Mouse (Mus musculus): ENCODE results near the gene Ddc. TPM values are rescaled to one million over a fixed set of nuclear protein-coding genes. Genes with fewer than 3 reads are reported as not detected.

The Ddc gene
- polyA plus RNA-seq, 1 experiment, result 3.6 TPM

DNA sequence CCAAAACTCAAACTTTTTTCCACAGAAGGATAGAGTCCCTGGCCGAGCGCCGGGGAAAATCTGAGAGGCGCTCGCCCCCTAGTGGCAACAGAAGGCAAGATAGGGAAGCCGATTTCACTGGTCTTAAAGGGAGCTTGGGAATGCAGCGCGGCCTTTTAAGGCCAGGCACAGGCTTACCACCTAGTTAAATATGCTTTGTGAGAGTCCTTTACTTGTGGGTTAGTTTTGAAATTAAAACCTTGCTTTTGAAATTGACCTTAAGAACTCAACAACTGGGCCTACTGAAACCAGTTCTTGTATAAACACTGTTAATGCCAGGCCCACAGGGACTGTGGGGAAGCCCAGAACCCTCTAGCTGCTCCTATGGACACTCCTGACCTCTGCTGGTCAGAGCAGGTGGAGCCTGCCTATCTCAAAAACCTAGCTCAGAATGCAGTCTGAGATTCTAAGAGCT lies 109.4 kb downstream of the Ddc start:
- WGBS, result under 1% methylated on average over 8 of the region's 8 CpGs
- Histone ChIP-seq H3K4me1 (ENCODE audit: control insufficient read depth, insufficient read depth, low read length) (no peaks in the 10 kb centered on the region), H3K4me3 (replicated peaks; ENCODE audit: extremely low read depth, low read depth, low read length) (no peak overlapping the region)
- TF ChIP-seq POLR2A (IDR thresholded peaks at IDR 0.05; ENCODE audit: borderline replicate concordance, extremely low read depth, low read depth, low read length) (no peak), CTCF (IDR thresholded peaks at IDR 0.05; ENCODE audit: insufficient read depth, low read length) (peak; percentile 74)
- DNase-seq, result peak; percentile 75

DNA sequence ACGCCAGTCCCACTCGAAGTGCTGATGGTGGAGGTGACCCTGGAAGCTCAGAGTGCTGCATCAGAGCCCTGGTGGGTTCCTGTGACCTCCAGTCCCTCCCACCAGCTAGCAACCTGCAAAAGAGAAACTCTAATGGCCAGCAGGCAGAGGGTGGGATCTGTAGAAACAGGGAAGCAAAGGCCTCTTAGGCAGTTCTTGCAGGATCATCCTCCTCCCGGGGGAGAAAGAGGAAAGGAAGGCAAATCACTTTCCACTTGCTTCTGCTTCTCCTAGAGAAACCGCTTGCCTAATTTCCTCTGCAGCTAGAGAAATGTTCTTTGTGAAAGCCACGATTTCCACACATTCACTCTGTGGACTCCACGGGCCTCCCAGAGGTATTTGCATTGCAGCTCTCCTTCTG lies 112.5 kb downstream of the Ddc start:
- DNase-seq, result no peak
- no peak for TF ChIP-seq CTCF (IDR thresholded peaks at IDR 0.05; ENCODE audit: insufficient read depth, low read length)
- TF ChIP-seq POLR2A (IDR thresholded peaks at IDR 0.05; ENCODE audit: borderline replicate concordance, extremely low read depth, low read depth, low read length), result no peak
- WGBS, result 49% methylated on average over 6 of the region's 6 CpGs
- Histone ChIP-seq H3K4me1 (ENCODE audit: control insufficient read depth, insufficient read depth, low read length) (no peaks in the 10 kb centered on the region), H3K4me3 (replicated peaks; ENCODE audit: extremely low read depth, low read depth, low read length) (no peak overlapping the region)

DNA sequence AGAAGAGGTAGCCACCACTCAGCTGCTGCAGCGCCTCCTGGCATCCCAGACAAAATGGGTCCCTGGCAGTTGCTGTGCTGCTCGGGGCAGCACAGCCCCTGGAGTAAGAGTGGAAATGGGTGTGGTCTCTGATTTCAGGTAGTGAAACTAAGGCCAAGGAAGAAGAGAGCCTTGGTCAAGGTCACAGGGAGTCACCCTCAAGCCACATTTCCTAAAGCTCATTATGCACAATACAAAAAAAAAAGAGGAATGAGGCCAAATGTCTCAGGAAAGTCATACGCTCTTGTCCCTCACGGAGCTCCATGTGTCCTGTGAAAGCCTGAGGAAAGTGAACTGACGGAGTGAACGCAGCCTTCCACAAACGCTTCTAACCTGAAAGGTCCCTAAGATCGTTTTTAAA lies 116.2 kb downstream of the Ddc start:
- Histone ChIP-seq H3K4me3 (replicated peaks; ENCODE audit: extremely low read depth, low read depth, low read length) (no peak overlapping the region), H3K4me1 (ENCODE audit: control insufficient read depth, insufficient read depth, low read length) (no peaks in the 10 kb centered on the region)
- no peak for DNase-seq
- WGBS, result 75% methylated on average over 8 of the region's 8 CpGs
- TF ChIP-seq POLR2A (IDR thresholded peaks at IDR 0.05; ENCODE audit: borderline replicate concordance, extremely low read depth, low read depth, low read length), result no peak
- no peak for TF ChIP-seq CTCF (IDR thresholded peaks at IDR 0.05; ENCODE audit: insufficient read depth, low read length)

DNA sequence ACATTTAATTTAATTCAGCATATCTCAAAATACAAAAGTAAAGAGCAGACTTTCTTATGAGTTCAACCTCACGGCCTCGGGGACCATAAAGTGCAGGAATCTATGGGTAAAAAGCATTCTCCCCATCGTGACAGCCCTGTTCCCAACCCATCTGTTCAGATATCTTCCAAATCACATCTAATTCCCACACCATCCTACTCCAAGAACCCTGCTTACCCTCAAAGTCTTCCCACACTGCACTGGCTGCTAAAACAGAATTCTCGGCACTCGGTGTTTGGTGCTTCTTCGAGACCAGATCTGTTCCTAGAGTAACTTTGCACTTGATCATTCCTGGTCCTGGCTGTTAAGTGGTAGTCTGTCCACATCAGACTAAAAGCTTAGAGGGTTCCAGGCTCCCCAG lies 119.6 kb downstream of the Ddc start:
- H3K4me3 ChIP-seq (replicated peaks; ENCODE audit: extremely low read depth, low read depth, low read length), result no peak overlapping the region
- TF ChIP-seq POLR2A (IDR thresholded peaks at IDR 0.05; ENCODE audit: borderline replicate concordance, extremely low read depth, low read depth, low read length), result no peak
- TF ChIP-seq CTCF (IDR thresholded peaks at IDR 0.05; ENCODE audit: insufficient read depth, low read length), result no peak
- H3K4me1 ChIP-seq (ENCODE audit: control insufficient read depth, insufficient read depth, low read length), result no peaks in the 10 kb centered on the region
- DNase-seq, result no peak
- WGBS, result 88% methylated on average over 6 of the region's 6 CpGs

GRCm38 (mm10) chr11:11777796-11778195 lies 120.1 kb downstream of the Ddc start:
- TF ChIP-seq POLR2A (IDR thresholded peaks at IDR 0.05; ENCODE audit: borderline replicate concordance, extremely low read depth, low read depth, low read length), result no peak
- no peak for TF ChIP-seq CTCF (IDR thresholded peaks at IDR 0.05; ENCODE audit: insufficient read depth, low read length)
- H3K4me1 ChIP-seq (ENCODE audit: control insufficient read depth, insufficient read depth, low read length), result no peaks in the 10 kb centered on the region
- H3K4me3 ChIP-seq (replicated peaks; ENCODE audit: extremely low read depth, low read depth, low read length), result no peak overlapping the region
- WGBS, result 72% methylated on average over 2 of the region's 2 CpGs
- no peak for DNase-seq

DNA sequence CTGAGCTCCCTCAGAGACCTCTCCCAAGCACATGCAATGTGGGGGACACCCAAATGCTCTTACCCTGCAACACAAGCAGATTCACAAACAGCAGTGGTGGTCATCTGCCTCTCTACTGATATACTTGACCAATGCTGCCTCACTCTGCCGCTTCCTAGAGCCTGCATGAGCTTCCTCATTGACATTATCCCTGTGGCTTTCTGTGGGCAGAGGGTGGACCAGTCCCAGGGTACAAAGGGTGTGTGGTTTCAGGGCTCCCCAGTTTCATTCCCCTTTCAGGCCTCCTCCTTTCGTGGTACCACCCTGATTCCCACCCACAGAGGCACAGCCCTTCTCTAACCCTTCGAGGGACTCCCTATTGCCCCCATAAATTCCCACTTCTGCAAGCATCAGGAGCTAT lies 120.7 kb downstream of the Ddc start:
- no peak for DNase-seq
- WGBS, result 57% methylated on average over 3 of the region's 3 CpGs
- H3K4me3 ChIP-seq (replicated peaks; ENCODE audit: extremely low read depth, low read depth, low read length), result no peak overlapping the region
- H3K4me1 ChIP-seq (ENCODE audit: control insufficient read depth, insufficient read depth, low read length), result no peaks in the 10 kb centered on the region
- TF ChIP-seq POLR2A (IDR thresholded peaks at IDR 0.05; ENCODE audit: borderline replicate concordance, extremely low read depth, low read depth, low read length) (no peak), CTCF (IDR thresholded peaks at IDR 0.05; ENCODE audit: insufficient read depth, low read length) (no peak)

- TF ChIP-seq POLR2A (IDR thresholded peaks at IDR 0.05; ENCODE audit: borderline replicate concordance, extremely low read depth, low read depth, low read length) (no peak), CTCF (IDR thresholded peaks at IDR 0.05; ENCODE audit: insufficient read depth, low read length) (no peak)
- H3K4me3 ChIP-seq (replicated peaks; ENCODE audit: extremely low read depth, low read depth, low read length), result no peak overlapping the region
- no peak for DNase-seq
- 77% methylated on average over 7 of the region's 7 CpGs for WGBS
- H3K4me1 ChIP-seq (ENCODE audit: control insufficient read depth, insufficient read depth, low read length), result no peaks in the 10 kb centered on the region
These were observed 121.1 kb downstream of the Ddc start for GRCm38 (mm10) chr11:11776822-11777174.

- no peak overlapping the region for H3K4me3 ChIP-seq (replicated peaks; ENCODE audit: extremely low read depth, low read depth, low read length)
- H3K4me1 ChIP-seq (ENCODE audit: control insufficient read depth, insufficient read depth, low read length), result no peaks in the 10 kb centered on the region
- TF ChIP-seq POLR2A (IDR thresholded peaks at IDR 0.05; ENCODE audit: borderline replicate concordance, extremely low read depth, low read depth, low read length) (no peak), CTCF (IDR thresholded peaks at IDR 0.05; ENCODE audit: insufficient read depth, low read length) (no peak)
- no peak for DNase-seq
- 67% methylated on average over 4 of the region's 4 CpGs for WGBS
These were observed 121.7 kb downstream of the Ddc start for GRCm38 (mm10) chr11:11776071-11776821.

DNA sequence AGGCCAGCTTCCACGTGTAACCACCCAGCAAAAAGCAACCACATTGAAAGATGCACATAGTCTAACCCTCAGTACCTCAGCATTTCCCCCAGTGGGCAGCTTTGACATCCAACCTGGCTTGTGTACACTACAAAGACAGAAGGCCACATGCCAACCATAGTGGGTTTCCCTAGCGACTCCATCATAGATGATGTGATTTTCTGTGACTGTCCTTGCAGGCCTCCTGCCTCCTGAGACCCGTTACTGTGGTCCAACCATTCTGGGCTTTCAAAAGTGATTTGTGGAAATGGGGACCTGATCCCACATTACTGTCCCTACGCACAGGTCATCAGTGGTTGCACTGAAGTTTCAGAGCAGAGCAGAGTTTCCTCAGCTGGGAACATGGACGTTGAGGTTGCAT lies 123.1 kb downstream of the Ddc start:
- 83% methylated on average over 5 of the region's 5 CpGs for WGBS
- no peak overlapping the region for H3K4me3 ChIP-seq (replicated peaks; ENCODE audit: extremely low read depth, low read depth, low read length)
- DNase-seq, result no peak
- no peaks in the 10 kb centered on the region for H3K4me1 ChIP-seq (ENCODE audit: control insufficient read depth, insufficient read depth, low read length)
- no peak for TF ChIP-seq CTCF (IDR thresholded peaks at IDR 0.05; ENCODE audit: insufficient read depth, low read length)
- TF ChIP-seq POLR2A (IDR thresholded peaks at IDR 0.05; ENCODE audit: borderline replicate concordance, extremely low read depth, low read depth, low read length), result no peak

GRCm38 (mm10) chr11:11774384-11774783 lies 123.6 kb downstream of the Ddc start:
- no peak for DNase-seq
- H3K4me1 ChIP-seq (ENCODE audit: control insufficient read depth, insufficient read depth, low read length), result no peaks in the 10 kb centered on the region
- 94% methylated on average over 4 of the region's 4 CpGs for WGBS
- TF ChIP-seq POLR2A (IDR thresholded peaks at IDR 0.05; ENCODE audit: borderline replicate concordance, extremely low read depth, low read depth, low read length), result no peak
- TF ChIP-seq CTCF (IDR thresholded peaks at IDR 0.05; ENCODE audit: insufficient read depth, low read length), result no peak
- no peak overlapping the region for H3K4me3 ChIP-seq (replicated peaks; ENCODE audit: extremely low read depth, low read depth, low read length)

All from lung, adult 2 months (tissue).